In genomic region chr2:35200898-35201668, GRCm38 (mm10) we compare ENCODE assay signal across 8 mouse cellular contexts. TPM values are rescaled to one million over a fixed set of nuclear protein-coding genes. Genes with fewer than 3 reads are reported as not detected.
DNase-seq lines count a peak whose midpoint lies in the region; ATAC-seq and TF ChIP-seq lines count a peak whose summit lies in the region.

TSS of gene Rab14 (minus strand) at chr2:35201120.

- H3K27ac ChIP-seq in ES-Bruce4 (ENCODE audit: insufficient read depth, low read length): no peak within 1 kb of the TSS
- peak within 1 kb of the TSS; percentile 98 for H3K27ac ChIP-seq in forebrain, embryonic 13.5 days
- H3K27ac ChIP-seq in liver, postnatal 0 days (ENCODE audit: low read depth): peak within 1 kb of the TSS; percentile 97
- H3K27ac ChIP-seq in neural tube, embryonic 14.5 days (ENCODE audit: low read depth, low read length): peak within 1 kb of the TSS; percentile 97

- H3K27me3 ChIP-seq in ES-Bruce4 (ENCODE audit: control insufficient read depth, insufficient read depth, low read length, poor library complexity, severe bottlenecking): no peaks in the 10 kb centered on the region
- H3K27me3 ChIP-seq in forebrain, embryonic 13.5 days: 0 out of 2 replicates have a peak, but pooled peaks cover 8% of the 10 kb centered on the region
- H3K27me3 ChIP-seq in liver, postnatal 0 days (ENCODE audit: insufficient read depth, low read length): no peaks in the 10 kb centered on the region
- no peaks in the 10 kb centered on the region for H3K27me3 ChIP-seq in neural tube, embryonic 14.5 days (ENCODE audit: control insufficient read depth, insufficient read depth, low read length)

- DNase-seq in heart, postnatal 10 days: peak; percentile 100
- peak; percentile 88 for DNase-seq in large intestine, adult 2 months (ENCODE audit: low read depth, low spot score)
- peak; percentile 100 for DNase-seq in liver, postnatal 0 days
- DNase-seq in testis, postnatal 10 days (ENCODE audit: low spot score): peak; percentile 100

- H3K4me3 ChIP-seq in ES-Bruce4 (ENCODE audit: low read depth, low read length): peak within 1 kb of the TSS; percentile 95
- H3K4me3 ChIP-seq in forebrain, embryonic 13.5 days: peak within 1 kb of the TSS; percentile 100
- H3K4me3 ChIP-seq in liver, postnatal 0 days (ENCODE audit: low read depth, low read length): peak within 1 kb of the TSS; percentile 84
- H3K4me3 ChIP-seq in neural tube, embryonic 14.5 days (ENCODE audit: low read depth, low read length): peak within 1 kb of the TSS; percentile 99

- 0 out of 2 replicates have a peak, but pooled peaks have one; percentile 32 for TF ChIP-seq EP300 in ES-Bruce4 (IDR thresholded peaks at IDR 0.05; ENCODE audit: insufficient read depth, low read depth, low read length)
- TF ChIP-seq EP300 in liver, postnatal 0 days (IDR thresholded peaks at IDR 0.05; ENCODE audit: low read depth): peak; percentile 54; the same call in 1 of the 2 replicates

- peak; percentile 94 for ATAC-seq in cerebellum, adult (ENCODE audit: insufficient number of reproducible peaks, low FRiP score, low TSS enrichment)
- ATAC-seq in forebrain, embryonic 13.5 days: peak; percentile 98
- ATAC-seq in liver, postnatal 0 days: peak; percentile 93
- ATAC-seq in neural tube, embryonic 14.5 days (ENCODE audit: low read depth): peak; percentile 98

- no peaks in the 10 kb centered on the region for H3K9me3 ChIP-seq in ES-Bruce4 (replicated peaks; ENCODE audit: control insufficient read depth, insufficient read depth, low read length, poor library complexity, severe bottlenecking)
- no peaks in the 10 kb centered on the region for H3K9me3 ChIP-seq in forebrain, embryonic 13.5 days (replicated peaks)
- H3K9me3 ChIP-seq in liver, postnatal 0 days (ENCODE audit: low read length): no peaks in the 10 kb centered on the region
- H3K9me3 ChIP-seq in neural tube, embryonic 14.5 days (ENCODE audit: control insufficient read depth, low read length): no peaks in the 10 kb centered on the region

- H3K4me1 ChIP-seq in ES-Bruce4 (ENCODE audit: control insufficient read depth, insufficient read depth, low read length): no peaks in the 10 kb centered on the region
- H3K4me1 ChIP-seq in forebrain, embryonic 13.5 days: peaks cover 31% of the 10 kb centered on the region
- peaks cover 8% of the 10 kb centered on the region; the same call in 1 of the 2 replicates for H3K4me1 ChIP-seq in liver, postnatal 0 days (ENCODE audit: insufficient read depth)
- peaks cover 12% of the 10 kb centered on the region; the same call in 1 of the 2 replicates for H3K4me1 ChIP-seq in neural tube, embryonic 14.5 days (ENCODE audit: control insufficient read depth, insufficient read depth, low read length)

- under 1% methylated on average over 44 of the region's 47 CpGs for WGBS in forebrain, embryonic 13.5 days
- WGBS in large intestine, adult 2 months: under 1% methylated on average over 47 of the region's 47 CpGs
- under 1% methylated on average over 46 of the region's 47 CpGs for WGBS in liver, postnatal 0 days (ENCODE audit: insufficient replicate concordance)
- WGBS in neural tube, embryonic 14.5 days: 0% methylated on average over 38 of the region's 47 CpGs

- H3K36me3 ChIP-seq in ES-Bruce4 (ENCODE audit: control insufficient read depth, insufficient read depth, low read length, poor library complexity, severe bottlenecking): no peaks in the 10 kb centered on the region; the same call in 1 of the 2 replicates
- H3K36me3 ChIP-seq in forebrain, embryonic 13.5 days (ENCODE audit: poor library complexity, severe bottlenecking): no peaks in the 10 kb centered on the region
- peaks cover 11% of the 10 kb centered on the region; the same call in 1 of the 2 replicates for H3K36me3 ChIP-seq in liver, postnatal 0 days (replicated peaks; ENCODE audit: insufficient read depth, low read length)
- no peaks in the 10 kb centered on the region for H3K36me3 ChIP-seq in neural tube, embryonic 14.5 days (ENCODE audit: control insufficient read depth, insufficient read depth, low read length)

- intact Hi-C loops in heart, postnatal 10 days (cut with DNase I): no loop called here

- peak within 1 kb of the TSS; percentile 94 for H3K9ac ChIP-seq in ES-Bruce4 (ENCODE audit: low read depth, poor library complexity, severe bottlenecking)
- peak within 1 kb of the TSS; percentile 100 for H3K9ac ChIP-seq in forebrain, embryonic 13.5 days
- H3K9ac ChIP-seq in liver, postnatal 0 days (replicated peaks): peak within 1 kb of the TSS; percentile 95
- peak within 1 kb of the TSS; percentile 99 for H3K9ac ChIP-seq in neural tube, embryonic 14.5 days (replicated peaks; ENCODE audit: low read depth, low read length)

- H3K4me2 ChIP-seq in forebrain, embryonic 13.5 days: peak within 1 kb of the TSS; percentile 91
- peak within 1 kb of the TSS; percentile 85 for H3K4me2 ChIP-seq in liver, postnatal 0 days (ENCODE audit: low read depth, low read length)
- H3K4me2 ChIP-seq in neural tube, embryonic 14.5 days (ENCODE audit: low read depth, low read length): peak within 1 kb of the TSS; percentile 84

- TF ChIP-seq POLR2A in ES-Bruce4 (IDR thresholded peaks at IDR 0.05; ENCODE audit: insufficient read depth, low read length): peak; percentile 90

- no peak for TF ChIP-seq CTCF in ES-Bruce4 (IDR thresholded peaks at IDR 0.05; ENCODE audit: low read depth, low read length)
- peak; percentile 27; the same call in 1 of the 2 replicates for TF ChIP-seq CTCF in liver, postnatal 0 days (IDR thresholded peaks at IDR 0.05; ENCODE audit: low read depth)

RNA-seq across cellular contexts. Expression of gene Rab14, which starts in this region (rescaled TPM):
- 89.5 and 103 TPM in 2 replicates for polyA plus RNA-seq in ES-Bruce4 (2011; ENCODE audit: insufficient read depth, insufficient read length, low read depth, missing spikeins)
- 421 and 432 TPM in 2 replicates for polyA plus RNA-seq in forebrain, embryonic 13.5 days (2015; fragmentation: Nextera tagmentation; extraction: Ambion mirVana)
- 100 to 1,000 TPM; 154 to 160 TPM for total RNA-seq in heart, postnatal 10 days (2021)
- 41.9 and 70.1 TPM in 2 replicates for polyA plus RNA-seq in large intestine, adult 2 months (2012; rRNA removed)
- 208 and 217 TPM in 2 replicates for polyA plus RNA-seq in liver, postnatal 0 days (2015; fragmentation: Nextera tagmentation; extraction: Ambion mirVana)
- polyA plus RNA-seq in neural tube, embryonic 14.5 days (2014; fragmentation: Nextera tagmentation; extraction: Ambion mirVana): 426 and 429 TPM in 2 replicates
